Mouse (Mus musculus) hindbrain, embryonic 13.5 days (tissue): ENCODE results near the gene Vps26c. TPM values are rescaled to one million over a fixed set of nuclear protein-coding genes. Genes with fewer than 3 reads are reported as not detected.

Source experiments
- ATAC-seq: fragments of 200-750 bp; cut with Nextera tagmentation; 2 replicates; pipeline ENCODE4 v1.8.0; 2017; ENCODE audit warnings: moderate TSS enrichment; ENCODE audit not compliant: low FRiP score
- H3K27ac ChIP-seq: fragments of 300-500 bp; sonication (generic); 2 replicates; pipeline ENCODE4 v1.5.1; 2015; ENCODE audit warnings: inconsistent platforms, mild to moderate bottlenecking, moderate library complexity
- H3K27me3 ChIP-seq: fragments of 300-500 bp; sonication (generic); 2 replicates; pipeline ENCODE4 v1.6.1; 2015; ENCODE audit warnings: mild to moderate bottlenecking, inconsistent platforms
- H3K36me3 ChIP-seq: fragments of 300-500 bp; sonication (generic); 2 replicates; pipeline ENCODE4 v1.6.1; 2015; ENCODE audit warnings: mild to moderate bottlenecking, inconsistent platforms
- H3K4me1 ChIP-seq: fragments of 300-500 bp; sonication (generic); replicated peaks from 2 replicates; pipeline ENCODE4 v1.6.1; 2015; ENCODE audit warnings: inconsistent platforms
- H3K4me2 ChIP-seq: fragments of 300-500 bp; sonication (generic); 2 replicates; pipeline ENCODE4 v1.6.1; 2015; ENCODE audit warnings: inconsistent platforms, mild to moderate bottlenecking, moderate library complexity
- H3K4me3 ChIP-seq: fragments of 300-500 bp; sonication (generic); 2 replicates; pipeline ENCODE4 v1.5.1; 2015; ENCODE audit warnings: mild to moderate bottlenecking, inconsistent platforms
- H3K9ac ChIP-seq: fragments of 300-500 bp; sonication (generic); 2 replicates; pipeline ENCODE4 v1.6.1; 2015; ENCODE audit warnings: mild to moderate bottlenecking, inconsistent platforms
- H3K9me3 ChIP-seq: fragments of 300-500 bp; sonication (generic); 2 replicates; pipeline ENCODE4 v1.6.1; 2016; ENCODE audit warnings: inconsistent platforms
- WGBS: fragments of 180-500 bp; shearing (Covaris S2); methylation state at CpG from one replicate; pipeline ENCODE4 v1.1.7; 2015; 5-methylcytosine and 5-hydroxymethylcytosine counted together
- polyA plus RNA-seq: library from polyadenylated mRNA; unstranded; fragments of >200 nt; fragmentation: Nextera tagmentation; extraction: Ambion mirVana; gene quantifications from 2 replicates; pipeline ENCODE4 v1.2.1, GENCODE M21; 2015

The Vps26c gene
- polyA plus RNA-seq, 1 experiment from 2014 or later, result 83.3 TPM

DNA sequence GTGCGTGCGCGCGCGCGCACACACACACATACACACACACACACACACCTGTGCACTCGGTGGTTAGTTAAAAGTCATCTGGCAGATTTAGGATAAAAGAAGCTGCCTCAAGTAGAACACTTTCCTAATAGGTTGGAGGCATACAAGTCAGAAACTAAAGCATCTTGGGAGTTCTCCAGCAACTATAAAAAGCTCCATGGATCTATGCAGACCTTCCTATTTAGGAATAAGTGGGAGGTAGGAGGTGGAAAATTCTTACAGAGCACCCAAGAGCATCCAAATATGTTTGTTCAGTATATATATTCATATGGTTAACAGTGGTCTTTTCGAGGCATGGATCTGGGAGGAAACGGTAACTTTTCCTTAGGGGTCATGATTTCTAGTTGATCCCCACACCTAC is 13.5 kb upstream of the Vps26c start:
- 97% methylated on average over 9 of the region's 9 CpGs for WGBS

DNA sequence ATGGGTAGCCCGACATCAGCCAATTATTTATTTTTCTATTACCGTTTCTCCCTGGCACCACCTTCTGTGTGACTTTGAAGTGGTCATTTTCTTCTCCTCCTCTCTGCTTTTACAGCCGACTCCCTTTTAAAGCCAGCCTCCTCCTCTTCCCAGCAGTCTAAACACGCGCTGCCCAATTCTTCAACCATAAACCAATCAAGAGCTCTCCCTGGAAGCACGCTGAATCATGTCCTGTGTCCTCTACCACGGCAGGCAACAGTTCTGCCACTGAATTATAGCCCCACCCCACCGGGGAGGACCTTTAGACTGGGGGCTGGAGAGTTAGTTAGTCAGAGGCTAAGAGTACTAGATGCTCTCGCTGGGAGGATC is 10.5 kb upstream of the Vps26c start:
- Histone ChIP-seq H3K9ac (no peak overlapping the region), H3K27me3 (no peaks in the 10 kb centered on the region), H3K36me3 (no peaks in the 10 kb centered on the region), H3K9me3 (no peaks in the 10 kb centered on the region), H3K4me1 (no peaks in the 10 kb centered on the region), H3K4me3 (no peak overlapping the region), H3K27ac (no peak overlapping the region), H3K4me2 (no peak overlapping the region)
- WGBS, result 65% methylated on average over 9 of the region's 9 CpGs
- no peak for ATAC-seq

More for the DNA sequence above, 13.5 kb upstream of the Vps26c start:
- Histone ChIP-seq H3K4me2 (no peak overlapping the region), H3K4me3 (no peak overlapping the region), H3K27me3 (no peaks in the 10 kb centered on the region), H3K9ac (no peak overlapping the region), H3K36me3 (no peaks in the 10 kb centered on the region), H3K27ac (no peak overlapping the region), H3K4me1 (no peaks in the 10 kb centered on the region), H3K9me3 (no peaks in the 10 kb centered on the region)
- no peak for ATAC-seq

DNA sequence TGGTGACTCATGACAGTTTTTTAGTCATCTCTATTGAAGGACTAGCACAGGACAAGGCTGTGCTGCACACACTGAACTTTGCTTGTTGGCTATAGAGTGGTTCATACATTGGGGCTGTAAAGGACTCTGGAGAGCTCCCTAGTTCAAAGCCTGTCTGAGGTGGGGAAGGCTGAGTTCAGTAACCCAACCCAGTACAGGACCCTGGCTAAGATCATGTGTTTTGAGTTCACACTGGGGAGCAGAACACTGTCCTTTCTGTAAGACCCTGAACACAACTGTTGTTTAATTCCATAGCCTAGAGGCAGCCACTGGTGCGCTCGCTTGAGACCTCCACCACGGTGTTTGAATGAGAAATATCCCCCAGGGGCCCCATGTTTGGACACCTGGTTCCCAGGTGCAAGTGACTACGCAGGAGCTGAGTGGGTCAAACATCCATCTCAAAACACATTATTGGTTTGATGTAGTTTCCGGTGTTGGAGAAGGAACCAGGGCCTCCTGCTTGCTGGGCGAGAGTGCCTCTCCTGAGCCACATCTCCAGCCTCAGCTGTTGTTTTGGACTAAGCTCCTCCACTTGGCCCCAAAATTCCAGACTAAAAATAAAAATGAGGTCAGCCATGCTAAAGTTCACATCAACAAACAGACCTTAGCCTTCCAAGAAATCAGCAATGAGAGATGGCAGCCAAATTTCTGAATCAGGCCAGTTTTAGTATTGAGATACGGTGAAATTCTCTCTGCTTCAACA is 10.0 kb upstream of the Vps26c start:
- Histone ChIP-seq H3K4me1 (no peaks in the 10 kb centered on the region), H3K27me3 (no peaks in the 10 kb centered on the region), H3K27ac (no peak overlapping the region), H3K36me3 (no peaks in the 10 kb centered on the region), H3K4me3 (no peak overlapping the region), H3K9ac (no peak overlapping the region), H3K9me3 (no peaks in the 10 kb centered on the region), H3K4me2 (no peak overlapping the region)
- ATAC-seq, result no peak
- WGBS, result 82% methylated on average over 7 of the region's 7 CpGs

DNA sequence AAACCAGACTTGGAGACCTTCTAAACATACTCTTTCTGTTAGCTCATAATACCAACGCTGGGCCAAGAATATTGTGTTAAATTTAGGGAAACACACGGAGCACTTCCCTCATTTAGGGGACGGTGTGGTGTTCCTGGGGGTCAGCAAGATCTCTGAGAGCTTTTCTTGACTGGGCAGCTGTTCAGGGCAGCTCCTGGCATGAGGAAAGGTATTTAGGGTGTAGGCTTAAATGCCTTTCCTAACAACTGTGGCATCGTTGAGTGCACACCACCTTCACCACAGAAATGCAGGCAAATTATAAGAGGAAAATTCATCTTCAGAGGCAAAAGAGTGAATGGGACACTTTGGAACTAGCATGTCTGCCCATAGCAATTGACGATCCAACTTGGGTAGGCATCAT is 9.1 kb upstream of the Vps26c start:
- no peak overlapping the region for H3K4me2 ChIP-seq

DNA sequence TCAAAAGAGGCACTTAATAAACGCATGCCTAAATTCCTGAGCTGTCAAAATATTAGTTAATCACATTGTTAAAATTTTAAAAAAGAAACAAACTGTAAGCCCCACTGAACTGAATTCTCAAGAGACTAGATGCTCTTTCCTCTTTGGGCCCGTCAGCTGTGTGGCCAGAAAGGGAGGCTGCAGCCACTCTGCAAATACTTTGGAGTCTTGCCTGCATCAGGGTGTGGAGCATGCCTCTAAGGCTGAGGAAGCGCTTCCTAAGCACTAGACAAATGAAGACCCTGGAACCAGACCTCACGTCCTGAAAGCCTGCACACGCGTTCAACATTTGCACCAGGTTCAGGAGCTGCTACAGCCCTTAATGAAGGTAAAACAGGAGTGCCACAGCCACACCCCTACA is 7.0 kb upstream of the Vps26c start:
- H3K36me3 ChIP-seq, result no peaks in the 10 kb centered on the region
- H3K4me2 ChIP-seq, result no peak overlapping the region
- no peak overlapping the region for H3K4me3 ChIP-seq
- no peaks in the 10 kb centered on the region for H3K9me3 ChIP-seq
- H3K9ac ChIP-seq, result no peak overlapping the region
- no peak for ATAC-seq
- no peaks in the 10 kb centered on the region for H3K4me1 ChIP-seq
- 79% methylated on average over 6 of the region's 6 CpGs for WGBS
- no peak overlapping the region for H3K27ac ChIP-seq
- H3K27me3 ChIP-seq, result no peaks in the 10 kb centered on the region

More for the DNA sequence above, 9.1 kb upstream of the Vps26c start:
- 86% methylated on average over 5 of the region's 5 CpGs for WGBS
- Histone ChIP-seq H3K9me3 (no peaks in the 10 kb centered on the region), H3K4me1 (no peaks in the 10 kb centered on the region), H3K9ac (no peak overlapping the region), H3K27ac (no peak overlapping the region), H3K4me3 (no peak overlapping the region), H3K36me3 (no peaks in the 10 kb centered on the region), H3K27me3 (no peaks in the 10 kb centered on the region)
- ATAC-seq, result no peak

DNA sequence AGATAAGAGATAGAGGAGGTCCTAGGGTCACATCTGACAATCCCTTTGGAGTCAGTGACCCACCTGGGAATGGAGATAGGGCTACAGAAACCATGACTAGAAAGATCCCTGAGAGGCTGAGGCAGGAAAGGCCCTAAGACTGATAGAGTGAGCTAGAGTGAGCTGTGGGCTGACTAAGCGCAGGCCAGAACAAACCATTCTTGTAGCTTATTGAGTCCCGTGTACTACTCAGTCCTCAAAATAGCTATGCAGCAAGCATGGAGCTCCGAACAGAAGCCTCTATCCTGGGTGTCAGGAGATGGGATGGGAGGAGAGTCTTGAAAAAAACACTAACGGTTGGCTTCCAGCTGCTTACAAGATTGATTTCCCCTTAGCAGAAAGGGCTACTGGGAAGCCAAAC is 4.6 kb upstream of the Vps26c start:
- no peaks in the 10 kb centered on the region for H3K36me3 ChIP-seq
- WGBS, result 85% methylated on average over 4 of the region's 4 CpGs
- H3K9me3 ChIP-seq, result no peaks in the 10 kb centered on the region

DNA sequence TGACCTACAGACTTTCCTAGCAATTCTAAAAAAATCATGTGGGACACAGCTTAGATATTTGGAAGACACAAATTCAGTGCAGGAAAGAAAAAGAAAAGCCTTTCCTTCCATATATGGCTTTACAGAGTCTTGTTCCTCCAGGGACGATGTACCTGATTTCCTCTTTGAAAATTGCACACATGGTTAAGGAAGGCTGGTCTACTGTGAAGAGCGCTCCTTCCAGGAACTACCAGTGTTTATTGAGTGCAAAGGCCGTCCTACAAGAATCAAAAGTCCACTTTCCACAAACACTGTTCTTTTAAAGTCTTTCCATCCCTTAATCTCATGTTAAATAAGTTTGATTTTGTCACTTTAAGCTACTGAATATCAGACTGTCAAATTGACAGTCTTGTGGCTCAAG is 916 bp upstream of the Vps26c start:
- no peaks in the 10 kb centered on the region for H3K27me3 ChIP-seq
- H3K9me3 ChIP-seq, result no peaks in the 10 kb centered on the region
- peak overlapping the region; percentile 96 for H3K27ac ChIP-seq
- H3K36me3 ChIP-seq, result no peaks in the 10 kb centered on the region
- peaks cover 30% of the 10 kb centered on the region for H3K4me1 ChIP-seq
- H3K9ac ChIP-seq, result peak overlapping the region; percentile 90
- no peak for ATAC-seq
- 73% methylated on average over 3 of the region's 3 CpGs for WGBS
- peak overlapping the region; percentile 76 for H3K4me2 ChIP-seq
- peak overlapping the region; percentile 80 for H3K4me3 ChIP-seq

More for the DNA sequence above, 4.6 kb upstream of the Vps26c start:
- no peak for ATAC-seq
- no peak overlapping the region for H3K4me3 ChIP-seq
- H3K4me1 ChIP-seq, result peaks cover 9% of the 10 kb centered on the region
- H3K4me2 ChIP-seq, result no peak overlapping the region
- no peak overlapping the region for H3K9ac ChIP-seq
- H3K27ac ChIP-seq, result no peak overlapping the region
- H3K27me3 ChIP-seq, result no peaks in the 10 kb centered on the region

DNA sequence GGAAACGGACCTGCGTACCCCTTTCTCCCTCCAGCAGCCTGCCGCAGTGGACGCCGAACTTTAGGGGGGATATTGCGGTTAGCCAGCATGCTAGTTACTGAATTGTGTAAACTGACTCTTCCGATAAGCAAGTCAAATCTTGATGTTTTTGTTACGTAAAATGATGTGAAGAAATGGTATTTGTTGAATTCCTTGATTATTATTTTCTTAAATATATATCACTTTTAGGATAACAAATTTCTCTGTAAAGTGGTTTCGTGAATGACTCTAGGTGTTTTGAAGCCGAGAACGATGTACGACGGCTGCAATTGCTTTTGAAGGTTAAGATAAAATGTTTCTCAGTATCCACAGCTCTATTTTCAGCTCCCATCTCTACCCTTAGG is 513 bp upstream of the Vps26c start:
- ATAC-seq, result no peak
- H3K4me3 ChIP-seq, result peak overlapping the region; percentile 80
- H3K27me3 ChIP-seq, result no peaks in the 10 kb centered on the region
- H3K4me2 ChIP-seq, result peak overlapping the region; percentile 76
- H3K9ac ChIP-seq, result peak overlapping the region; percentile 90
- H3K4me1 ChIP-seq, result peaks cover 30% of the 10 kb centered on the region
- H3K36me3 ChIP-seq, result no peaks in the 10 kb centered on the region
- 8% methylated on average over 13 of the region's 13 CpGs for WGBS
- H3K9me3 ChIP-seq, result no peaks in the 10 kb centered on the region
- peak overlapping the region; percentile 96 for H3K27ac ChIP-seq

DNA sequence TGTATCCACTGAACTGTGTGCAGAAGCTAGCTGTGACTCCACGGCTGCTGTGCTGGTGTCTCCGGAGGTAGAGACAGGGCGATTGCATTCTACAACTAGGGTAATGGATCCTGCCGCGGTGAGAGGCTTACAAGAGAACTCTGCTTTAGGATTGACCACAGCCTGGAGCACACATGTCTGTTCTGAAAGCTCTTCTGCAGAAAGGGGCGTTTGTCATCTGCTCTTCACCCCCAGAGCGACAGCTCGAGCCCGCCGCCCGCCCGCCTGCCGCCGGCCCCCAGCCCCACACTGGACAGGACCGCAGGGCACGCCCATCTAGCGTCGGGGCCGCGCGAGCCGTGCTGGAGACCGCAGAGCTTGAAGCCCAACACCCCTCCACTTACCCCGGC is 681 bp downstream of the Vps26c start:
- peak overlapping the region; percentile 76 for H3K4me2 ChIP-seq
- WGBS, result 0% methylated on average over 24 of the region's 24 CpGs
- H3K9ac ChIP-seq, result peak overlapping the region; percentile 90
- peak overlapping the region; percentile 80 for H3K4me3 ChIP-seq
- no peaks in the 10 kb centered on the region for H3K9me3 ChIP-seq
- H3K36me3 ChIP-seq, result no peaks in the 10 kb centered on the region
- H3K27ac ChIP-seq, result peak overlapping the region; percentile 96
- H3K27me3 ChIP-seq, result no peaks in the 10 kb centered on the region
- H3K4me1 ChIP-seq, result peaks cover 30% of the 10 kb centered on the region
- peak; percentile 82 for ATAC-seq

DNA sequence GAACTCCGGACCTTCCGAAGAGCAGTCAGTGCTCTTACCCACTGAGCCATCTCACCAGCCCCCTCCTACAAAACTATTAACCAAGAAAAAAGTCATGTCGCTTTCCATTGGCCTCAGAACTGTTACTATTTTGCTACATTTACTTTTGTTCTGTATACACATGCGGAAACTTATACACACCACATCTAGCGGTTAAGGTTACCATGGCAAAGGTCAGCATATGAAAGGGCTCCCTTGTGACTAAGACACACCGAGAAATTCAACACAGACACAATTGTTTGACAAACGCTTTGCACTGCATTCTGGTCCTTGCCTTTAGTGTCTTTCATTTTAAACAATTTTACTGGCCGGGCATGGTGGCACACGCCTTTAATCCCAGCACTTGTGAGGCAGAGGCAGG is 1.9 kb downstream of the Vps26c start:
- Histone ChIP-seq H3K27ac (no peak overlapping the region), H3K27me3 (no peaks in the 10 kb centered on the region), H3K4me2 (no peak overlapping the region; the same call in 1 of the 2 replicates), H3K36me3 (no peaks in the 10 kb centered on the region), H3K9ac (no peak overlapping the region; the same call in 1 of the 2 replicates), H3K9me3 (no peaks in the 10 kb centered on the region), H3K4me3 (no peak overlapping the region), H3K4me1 (peaks cover 33% of the 10 kb centered on the region)
- 72% methylated on average over 9 of the region's 9 CpGs for WGBS
- ATAC-seq, result no peak

DNA sequence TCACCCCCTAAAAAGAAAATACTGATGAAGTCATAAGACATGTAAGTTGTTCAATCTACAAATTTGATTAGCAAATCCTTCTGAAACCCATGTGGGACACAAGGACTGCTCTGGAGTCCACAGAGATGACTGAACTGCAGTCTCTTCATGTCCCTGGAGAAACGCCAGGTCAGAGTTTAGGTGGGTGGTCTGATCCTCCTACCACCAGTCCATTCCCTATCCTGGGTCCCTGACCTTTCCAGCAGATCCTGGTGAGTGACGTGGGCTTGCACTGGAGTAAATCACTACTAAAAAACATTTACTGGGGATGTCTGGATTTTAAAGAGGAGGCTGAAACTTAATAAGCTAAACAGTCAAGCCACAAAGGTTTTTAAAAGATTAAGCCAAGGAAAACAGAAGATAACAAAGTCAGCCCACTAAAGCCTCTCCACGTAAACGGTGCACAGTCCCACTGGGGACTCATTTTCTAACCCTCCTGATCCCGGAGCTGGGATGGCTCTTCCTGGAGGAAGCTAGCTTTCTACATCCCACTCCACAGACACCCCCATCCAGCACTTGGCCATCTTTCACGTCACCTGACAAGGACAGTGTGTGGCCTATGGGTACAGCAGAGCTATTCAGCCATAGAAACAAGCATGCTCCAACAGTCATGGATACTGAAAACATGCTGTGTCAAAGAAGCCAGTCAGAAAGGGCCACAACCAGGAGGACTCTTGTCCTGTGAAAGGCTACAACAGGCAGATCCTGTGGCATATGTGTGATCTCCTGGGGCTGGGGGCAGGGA is 2.8 kb downstream of the Vps26c start:
- H3K4me1 ChIP-seq, result peaks cover 37% of the 10 kb centered on the region
- no peak for ATAC-seq
- H3K36me3 ChIP-seq, result no peaks in the 10 kb centered on the region; the same call in 1 of the 2 replicates
- no peak overlapping the region for H3K4me2 ChIP-seq
- H3K27ac ChIP-seq, result 0 out of 2 replicates have a peak overlapping the region, but pooled peaks have one; percentile 18
- WGBS, result 76% methylated on average over 6 of the region's 6 CpGs
- no peaks in the 10 kb centered on the region for H3K9me3 ChIP-seq
- H3K27me3 ChIP-seq, result no peaks in the 10 kb centered on the region
- H3K9ac ChIP-seq, result 0 out of 2 replicates have a peak overlapping the region, but pooled peaks have one; percentile 43
- H3K4me3 ChIP-seq, result no peak overlapping the region

DNA sequence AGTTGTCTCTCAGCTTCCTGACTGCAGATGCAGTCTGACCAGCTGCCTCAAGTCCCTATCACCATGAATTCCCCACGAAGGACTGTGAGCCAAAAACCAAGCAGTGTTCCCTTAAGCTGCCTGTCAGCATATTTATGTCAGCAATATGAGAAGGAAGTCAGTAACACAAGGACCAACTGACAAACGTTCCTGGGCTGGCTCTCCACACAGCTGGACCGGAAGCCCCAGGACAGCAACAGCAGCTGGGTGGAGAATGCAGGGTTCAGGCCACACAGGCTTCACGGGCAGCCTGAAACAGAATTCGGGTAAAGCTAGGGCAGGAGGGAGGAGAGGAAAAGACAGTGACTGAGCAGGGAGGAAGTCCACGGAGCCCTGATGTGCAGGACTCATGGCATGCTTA is 7.6 kb downstream of the Vps26c start:
- 69% methylated on average over 6 of the region's 6 CpGs for WGBS
- ATAC-seq, result no peak
- Histone ChIP-seq H3K27me3 (no peaks in the 10 kb centered on the region), H3K9me3 (no peaks in the 10 kb centered on the region), H3K9ac (no peak overlapping the region), H3K4me1 (peaks cover 13% of the 10 kb centered on the region), H3K4me2 (no peak overlapping the region), H3K27ac (no peak overlapping the region), H3K36me3 (peaks cover 5% of the 10 kb centered on the region), H3K4me3 (no peak overlapping the region)
